Mouse (Mus musculus) small intestine, adult 2 months (tissue): ENCODE results near the gene Gng13.

ENCODE experiments used
- CTCF ChIP-seq: fragments of 200-500 bp; IDR thresholded peaks from 2 replicates; pipeline ENCODE4 v1.5.1; 2012; ENCODE audit warnings: low read depth, mild to moderate bottlenecking, control low read depth, inconsistent platforms, low read length, moderate library complexity, mixed read lengths; ENCODE audit not compliant: insufficient replicate concordance, insufficient read length; ENCODE audit errors: extremely low read depth
- POLR2A ChIP-seq: fragments of 200-500 bp; IDR thresholded peaks from 2 replicates; pipeline ENCODE4 v1.6.1; 2012; ENCODE audit warnings: low read depth, mild to moderate bottlenecking, control low read depth, inconsistent platforms, low read length, moderate library complexity

DNA sequence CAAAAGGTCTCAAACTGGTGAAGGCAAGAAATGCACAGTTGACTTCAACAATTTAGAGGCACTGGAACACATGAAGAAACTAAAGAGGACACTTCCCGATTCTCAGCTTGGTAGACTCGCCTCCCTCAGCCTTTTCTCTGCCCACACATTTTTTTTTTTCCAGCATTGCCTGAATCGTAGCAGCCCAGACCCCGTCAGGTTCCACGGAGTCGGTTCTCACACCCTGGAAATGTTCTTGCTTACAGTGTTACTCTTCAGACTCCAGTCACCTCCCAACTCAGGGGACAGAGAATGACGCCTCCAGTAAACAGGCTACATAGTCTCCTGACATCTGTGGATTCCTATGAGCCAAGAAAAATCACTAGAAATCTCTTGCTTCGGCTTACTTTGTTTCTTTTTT, 43.2 kb downstream of the Gng13 start:
- TF ChIP-seq POLR2A (no peak), CTCF (no peak)
